Mouse (Mus musculus): Measurements from ENCODE around the gene Pdp2.

DNA sequence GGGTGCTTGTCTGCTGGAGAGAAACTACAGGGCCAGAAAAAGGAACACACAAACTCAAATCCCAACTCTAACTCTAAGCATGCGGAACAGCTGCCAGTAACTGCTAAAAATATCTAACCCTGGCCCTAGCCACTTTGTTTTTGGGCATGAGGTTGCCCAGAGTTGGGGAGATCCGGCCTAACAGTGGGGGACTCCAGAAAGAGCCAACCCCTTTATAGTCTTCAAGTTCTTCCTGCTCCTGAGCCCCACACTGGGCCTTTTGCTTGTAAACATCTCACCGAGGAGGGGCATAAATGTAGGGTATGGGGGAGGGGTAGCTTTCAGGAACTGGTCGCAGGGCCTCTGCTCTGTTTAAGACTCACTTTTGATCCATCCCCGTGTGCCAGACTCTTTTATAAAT lies 40.7 kb downstream of the Pdp2 start:
- TF ChIP-seq MAFK (IDR thresholded peaks at IDR 0.05; ENCODE audit: insufficient read depth, low read depth, low read length): no peak
- TF ChIP-seq CHD2 (IDR thresholded peaks at IDR 0.05; ENCODE audit: low read depth, low read length): no peak
- TF ChIP-seq ZC3H11A (IDR thresholded peaks at IDR 0.05; ENCODE audit: borderline replicate concordance, low read depth, low read length): no peak
- no peak for TF ChIP-seq ZNF384 (IDR thresholded peaks at IDR 0.05; ENCODE audit: low read depth, low read length)
- TF ChIP-seq HCFC1 (IDR thresholded peaks at IDR 0.05; ENCODE audit: borderline replicate concordance, insufficient read depth, low read length): no peak

All from ES-E14 (cell line).